Mouse (Mus musculus) liver, embryonic 16.5 days (tissue): ENCODE measurements at regions not wholly inside any gene's neighbourhood (a gene's known extent, or its start where the extent isn't known, plus 50 kb on each side); places are given as distances from the start of the nearest gene placed in this dataset.

ENCODE experiments used
- ATAC-seq: fragments of 200-750 bp; cut with Nextera tagmentation; 2 replicates; pipeline ENCODE4 v1.8.0; 2017; ENCODE audit warnings: low read depth, mild to moderate bottlenecking, moderate number of reproducible peaks, moderate library complexity
- H3K27ac ChIP-seq: fragments of 300-500 bp; sonication (generic); 2 replicates; pipeline ENCODE4 v1.5.1; 2014; ENCODE audit warnings: mild to moderate bottlenecking, low read length
- H3K27me3 ChIP-seq: fragments of 300-500 bp; sonication (generic); 2 replicates; pipeline ENCODE4 v1.6.1; 2014; ENCODE audit warnings: low read depth, low read length, mixed read lengths; ENCODE audit not compliant: control insufficient read depth, insufficient read depth
- H3K36me3 ChIP-seq: fragments of 300-500 bp; sonication (generic); 2 replicates; pipeline ENCODE4 v1.6.1; 2014; ENCODE audit warnings: mild to moderate bottlenecking; ENCODE audit not compliant: control insufficient read depth, insufficient read depth
- H3K4me1 ChIP-seq: fragments of 300-500 bp; sonication (generic); 2 replicates; pipeline ENCODE4 v1.6.1; 2014; ENCODE audit warnings: low read depth, low read length, mixed read lengths; ENCODE audit not compliant: control insufficient read depth
- H3K4me2 ChIP-seq: fragments of 300-500 bp; sonication (generic); 2 replicates; pipeline ENCODE4 v1.6.1; 2014; ENCODE audit warnings: low read depth, low read length, mixed read lengths
- H3K4me3 ChIP-seq: fragments of 300-500 bp; sonication (generic); 2 replicates; pipeline ENCODE4 v1.5.1; 2014; ENCODE audit warnings: low read depth, mild to moderate bottlenecking, low read length
- H3K9ac ChIP-seq: fragments of 300-500 bp; sonication (generic); 2 replicates; pipeline ENCODE4 v1.6.1; 2014; ENCODE audit warnings: low read depth, low read length
- H3K9me3 ChIP-seq: fragments of 300-500 bp; sonication (generic); replicated peaks from 2 replicates; pipeline ENCODE4 v1.6.1; 2016; ENCODE audit warnings: low read length; ENCODE audit not compliant: control insufficient read depth
- WGBS: fragments of 180-500 bp; shearing (Covaris S2); extraction: QIAGEN DNeasy Blood & Tissue Kit; methylation state at CpG from one replicate; pipeline ENCODE4 v1.1.7; 2014; ENCODE audit not compliant: insufficient replicate concordance; 5-methylcytosine and 5-hydroxymethylcytosine counted together

DNA sequence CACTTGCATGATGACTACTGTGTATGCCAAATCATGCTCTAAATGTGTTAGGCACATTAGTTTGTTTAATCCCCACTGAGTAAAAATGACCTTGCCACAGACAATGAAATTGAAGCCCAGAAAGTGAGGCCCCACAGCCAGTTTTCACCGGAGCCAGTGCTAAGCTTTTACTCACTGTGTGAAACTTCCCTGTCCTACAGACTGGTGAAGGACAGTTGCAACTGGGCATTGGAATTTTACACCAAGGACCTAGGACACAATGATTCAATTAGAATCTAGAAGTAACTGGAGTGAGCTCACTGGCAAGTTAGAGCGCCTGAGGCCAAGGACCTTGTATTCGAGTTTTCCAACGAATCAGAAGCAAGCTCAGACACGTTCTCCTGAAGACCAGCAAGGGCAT, 79.8 kb downstream of the S1pr1 start:
- no peak for ATAC-seq
- Histone ChIP-seq H3K27me3 (no peaks in the 10 kb centered on the region), H3K4me2 (no peak overlapping the region), H3K27ac (no peak overlapping the region), H3K9me3 (no peaks in the 10 kb centered on the region), H3K9ac (no peak overlapping the region), H3K4me3 (no peak overlapping the region), H3K36me3 (no peaks in the 10 kb centered on the region), H3K4me1 (peaks cover 11% of the 10 kb centered on the region)
- 73% methylated on average over 5 of the region's 5 CpGs for WGBS

GRCm38 (mm10) chr3:115632417-115632743, 82.5 kb downstream of the S1pr1 start:
- Histone ChIP-seq H3K36me3 (no peaks in the 10 kb centered on the region), H3K27me3 (no peaks in the 10 kb centered on the region), H3K9ac (no peak overlapping the region), H3K9me3 (no peaks in the 10 kb centered on the region), H3K4me1 (peaks cover 5% of the 10 kb centered on the region; the same call in 1 of the 2 replicates), H3K27ac (no peak overlapping the region), H3K4me2 (no peak overlapping the region), H3K4me3 (no peak overlapping the region)
- WGBS: 53% methylated on average over 4 of the region's 4 CpGs
- no peak for ATAC-seq

DNA sequence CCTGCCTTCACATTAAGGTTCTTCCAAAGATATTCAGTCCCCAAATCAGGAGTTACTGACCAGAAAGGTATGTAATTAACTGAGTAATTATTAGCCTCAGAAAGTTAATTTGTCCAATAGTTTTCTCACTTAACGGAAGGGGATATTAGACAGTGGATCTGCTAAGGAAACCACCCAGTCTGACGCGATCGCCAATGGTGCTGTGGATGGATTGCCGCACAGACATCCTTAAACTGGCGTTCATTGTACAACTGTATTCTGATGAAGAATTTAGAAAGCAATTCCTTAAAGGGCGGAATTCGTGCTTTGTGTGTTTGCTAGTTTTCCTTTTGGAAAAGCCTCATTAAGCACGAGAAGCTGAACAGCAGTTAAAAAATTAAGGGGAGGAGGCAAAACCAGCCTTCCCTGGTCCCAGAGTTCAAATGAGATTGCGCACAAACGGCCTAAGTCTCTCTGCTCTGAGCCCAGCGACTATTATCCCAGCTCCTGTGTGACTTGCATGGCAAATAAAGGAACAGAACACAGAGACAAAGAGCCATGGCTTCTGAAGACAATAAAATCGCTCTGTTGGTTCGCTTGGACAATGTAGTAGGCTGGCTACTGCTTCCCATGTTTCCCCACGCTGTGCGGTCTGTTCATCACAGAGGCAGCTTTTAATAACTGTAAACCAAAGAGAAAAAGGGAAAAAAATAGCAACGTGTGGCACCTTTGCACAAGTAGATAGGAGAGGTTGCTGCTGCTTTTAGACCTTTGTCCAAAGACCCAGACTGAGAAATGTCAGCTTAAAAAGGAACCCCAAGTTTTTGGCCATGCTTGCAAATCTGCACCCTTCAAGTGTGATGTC, 83.1 kb downstream of the S1pr1 start:
- WGBS: 77% methylated on average over 17 of the region's 17 CpGs
- Histone ChIP-seq H3K9me3 (no peaks in the 10 kb centered on the region), H3K9ac (no peak overlapping the region), H3K4me1 (peaks cover 5% of the 10 kb centered on the region; the same call in 1 of the 2 replicates), H3K36me3 (no peaks in the 10 kb centered on the region), H3K4me3 (no peak overlapping the region), H3K4me2 (no peak overlapping the region), H3K27me3 (no peaks in the 10 kb centered on the region), H3K27ac (no peak overlapping the region)
- ATAC-seq: no peak

GRCm38 (mm10) chr3:115622920-115623319, 92.0 kb downstream of the S1pr1 start:
- no peak overlapping the region for H3K27ac ChIP-seq
- no peaks in the 10 kb centered on the region for H3K27me3 ChIP-seq
- H3K9ac ChIP-seq: no peak overlapping the region
- H3K4me3 ChIP-seq: no peak overlapping the region
- no peak overlapping the region for H3K4me2 ChIP-seq
- H3K9me3 ChIP-seq: no peaks in the 10 kb centered on the region
- ATAC-seq: no peak
- WGBS: 71% methylated on average over 3 of the region's 3 CpGs
- no peaks in the 10 kb centered on the region for H3K4me1 ChIP-seq
- no peaks in the 10 kb centered on the region for H3K36me3 ChIP-seq

DNA sequence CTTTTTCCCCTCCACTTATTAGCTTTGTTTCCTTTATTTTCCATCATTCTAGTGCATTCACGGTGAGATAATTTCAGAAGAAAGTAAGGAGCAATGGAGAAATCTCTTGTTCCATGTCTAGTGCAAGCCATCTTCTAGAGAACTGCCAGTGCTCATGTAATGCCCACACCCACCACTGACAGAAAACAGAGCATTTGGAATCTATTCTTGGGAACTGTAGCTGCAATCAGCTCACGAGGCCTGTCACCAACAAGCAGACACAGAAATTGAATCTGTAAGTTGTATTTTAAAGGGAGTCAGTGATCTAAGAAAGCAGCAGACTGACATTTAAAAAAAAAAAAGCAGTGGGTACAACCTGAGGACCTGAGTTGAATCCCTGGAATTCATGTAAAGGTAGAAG, 92.6 kb downstream of the S1pr1 start:
- H3K4me3 ChIP-seq: no peak overlapping the region
- WGBS: 57% methylated on average over 2 of the region's 2 CpGs
- no peaks in the 10 kb centered on the region for H3K36me3 ChIP-seq
- H3K9ac ChIP-seq: no peak overlapping the region
- ATAC-seq: no peak
- H3K27ac ChIP-seq: no peak overlapping the region
- H3K4me1 ChIP-seq: no peaks in the 10 kb centered on the region
- H3K4me2 ChIP-seq: no peak overlapping the region
- no peaks in the 10 kb centered on the region for H3K27me3 ChIP-seq
- H3K9me3 ChIP-seq: no peaks in the 10 kb centered on the region

- 68% methylated on average over 3 of the region's 3 CpGs for WGBS
- no peak for ATAC-seq
- no peak overlapping the region for H3K4me2 ChIP-seq
- no peaks in the 10 kb centered on the region for H3K27me3 ChIP-seq
- no peaks in the 10 kb centered on the region for H3K9me3 ChIP-seq
- no peak overlapping the region for H3K27ac ChIP-seq
- no peak overlapping the region for H3K9ac ChIP-seq
- no peaks in the 10 kb centered on the region for H3K36me3 ChIP-seq
- no peaks in the 10 kb centered on the region for H3K4me1 ChIP-seq
- H3K4me3 ChIP-seq: no peak overlapping the region
These were observed 94.9 kb downstream of the S1pr1 start for GRCm38 (mm10) chr3:115619970-115620369.

DNA sequence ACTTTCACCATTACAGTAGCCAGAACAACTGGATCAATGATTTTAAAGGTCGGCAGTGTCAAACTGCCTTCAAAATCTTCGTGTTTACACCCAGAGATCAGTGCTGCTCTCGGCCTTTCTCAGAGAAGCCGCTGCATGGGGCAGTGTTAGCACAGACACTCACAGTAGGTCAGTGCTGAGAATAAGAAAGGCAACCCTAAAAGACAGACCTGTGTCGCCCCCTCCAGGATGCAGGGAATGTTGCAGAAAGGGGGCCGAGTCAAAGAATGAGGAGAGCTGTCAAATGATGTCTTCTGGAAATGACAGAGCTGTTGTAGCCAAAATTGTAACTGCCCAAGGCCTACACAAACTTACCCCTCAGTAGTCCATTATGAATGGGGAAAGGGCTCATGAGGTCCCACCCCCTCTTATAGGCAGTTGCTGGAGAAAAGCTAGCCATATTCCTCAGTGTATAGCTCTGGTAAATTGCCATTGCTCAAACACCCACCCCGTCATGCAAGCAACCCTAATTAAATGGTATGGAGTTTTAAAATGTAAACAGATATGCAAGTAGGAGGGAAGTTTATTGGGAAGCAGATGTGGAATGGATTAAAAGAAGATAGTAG, 98.8 kb downstream of the S1pr1 start:
- no peak overlapping the region for H3K27ac ChIP-seq
- H3K36me3 ChIP-seq: no peaks in the 10 kb centered on the region
- WGBS: 41% methylated on average over 7 of the region's 7 CpGs
- H3K9ac ChIP-seq: no peak overlapping the region
- H3K4me3 ChIP-seq: no peak overlapping the region
- H3K4me2 ChIP-seq: no peak overlapping the region
- H3K4me1 ChIP-seq: no peaks in the 10 kb centered on the region
- ATAC-seq: no peak
- H3K27me3 ChIP-seq: no peaks in the 10 kb centered on the region
- H3K9me3 ChIP-seq: no peaks in the 10 kb centered on the region

- no peaks in the 10 kb centered on the region for H3K27me3 ChIP-seq
- no peaks in the 10 kb centered on the region for H3K36me3 ChIP-seq
- no peak overlapping the region for H3K27ac ChIP-seq
- WGBS: 70% methylated on average over 6 of the region's 6 CpGs
- no peak for ATAC-seq
- no peak overlapping the region for H3K9ac ChIP-seq
- no peaks in the 10 kb centered on the region for H3K9me3 ChIP-seq
- H3K4me3 ChIP-seq: no peak overlapping the region
- H3K4me2 ChIP-seq: no peak overlapping the region
- H3K4me1 ChIP-seq: no peaks in the 10 kb centered on the region
These were observed 102.0 kb downstream of the S1pr1 start for GRCm38 (mm10) chr3:115612859-115613258.

- H3K27me3 ChIP-seq: no peaks in the 10 kb centered on the region
- no peaks in the 10 kb centered on the region for H3K36me3 ChIP-seq
- H3K27ac ChIP-seq: no peak overlapping the region
- no peaks in the 10 kb centered on the region for H3K9me3 ChIP-seq
- H3K9ac ChIP-seq: no peak overlapping the region
- no peak for ATAC-seq
- no peaks in the 10 kb centered on the region for H3K4me1 ChIP-seq
- WGBS: 63% methylated on average over 5 of the region's 5 CpGs
- H3K4me3 ChIP-seq: no peak overlapping the region
- no peak overlapping the region for H3K4me2 ChIP-seq
These were observed 106.8 kb downstream of the S1pr1 start for GRCm38 (mm10) chr3:115608087-115608486.
